Mouse (Mus musculus) lung, postnatal 10 days (tissue): ENCODE results near the gene Pidd1.
A peak's percentile ranks its signal among the peaks of the same experiment; 100 is the strongest.

Experiments used
- DNase-seq: peaks from one replicate; pipeline ENCODE4 v3.0.0; 2021

Gene Pidd1

GRCm38 (mm10) chr7:141472226-141472625 is 28.4 kb upstream of the Pidd1 start:
- DNase-seq: no peak

- no peak for DNase-seq
These were observed 27.4 kb upstream of the Pidd1 start for GRCm38 (mm10) chr7:141471236-141471635.

GRCm38 (mm10) chr7:141470637-141470944 is 26.8 kb upstream of the Pidd1 start:
- no peak for DNase-seq

GRCm38 (mm10) chr7:141469901-141470636 is 26.2 kb upstream of the Pidd1 start:
- DNase-seq: no peak

GRCm38 (mm10) chr7:141469352-141469751 is 25.5 kb upstream of the Pidd1 start:
- no peak for DNase-seq

GRCm38 (mm10) chr7:141468522-141469211 is 24.8 kb upstream of the Pidd1 start:
- DNase-seq: peak; percentile 92

GRCm38 (mm10) chr7:141468164-141468521 is 24.3 kb upstream of the Pidd1 start:
- peak; percentile 77 for DNase-seq

- peak; percentile 96 for DNase-seq
These were observed 23.6 kb upstream of the Pidd1 start, which contains the start of gene Cd151 for GRCm38 (mm10) chr7:141467230-141468030. Gene Cd151, plus strand, starts transcription at chr7:141467392.

- no peak for DNase-seq
These were observed 22.9 kb upstream of the Pidd1 start for GRCm38 (mm10) chr7:141466607-141467148.

GRCm38 (mm10) chr7:141466045-141466394 is 22.2 kb upstream of the Pidd1 start:
- peak; percentile 53 for DNase-seq

GRCm38 (mm10) chr7:141465388-141466044 is 21.7 kb upstream of the Pidd1 start:
- DNase-seq: peak; percentile 50

GRCm38 (mm10) chr7:141464603-141465201 is 20.9 kb upstream of the Pidd1 start:
- DNase-seq: peak; percentile 70

- DNase-seq: peak; percentile 92
These were observed 20.2 kb upstream of the Pidd1 start for GRCm38 (mm10) chr7:141463824-141464602.

GRCm38 (mm10) chr7:141462333-141462821 is 18.6 kb upstream of the Pidd1 start:
- DNase-seq: peak; percentile 81

- DNase-seq: peak; percentile 76
These were observed 17.9 kb upstream of the Pidd1 start for GRCm38 (mm10) chr7:141461521-141462332.

- peak; percentile 73 for DNase-seq
These were observed 16.7 kb upstream of the Pidd1 start, which contains the start of gene Cracr2b for GRCm38 (mm10) chr7:141460391-141461113. Gene Cracr2b, plus strand, starts transcription at chr7:141461094.

- peak; percentile 47 for DNase-seq
These were observed 16.2 kb upstream of the Pidd1 start for GRCm38 (mm10) chr7:141460001-141460390.

GRCm38 (mm10) chr7:141459301-141459711 is 15.5 kb upstream of the Pidd1 start:
- no peak for DNase-seq

- DNase-seq: no peak
These were observed 14.8 kb upstream of the Pidd1 start for GRCm38 (mm10) chr7:141458661-141459060.
